Mouse (Mus musculus): ENCODE measurements around the gene Nrf1. TPM values are rescaled to one million over a fixed set of nuclear protein-coding genes. Genes with fewer than 3 reads are reported as not detected.

The Nrf1 gene
- total RNA-seq, 2 experiments from 2014 or later, result 25.7 to 33.2 TPM

DNA sequence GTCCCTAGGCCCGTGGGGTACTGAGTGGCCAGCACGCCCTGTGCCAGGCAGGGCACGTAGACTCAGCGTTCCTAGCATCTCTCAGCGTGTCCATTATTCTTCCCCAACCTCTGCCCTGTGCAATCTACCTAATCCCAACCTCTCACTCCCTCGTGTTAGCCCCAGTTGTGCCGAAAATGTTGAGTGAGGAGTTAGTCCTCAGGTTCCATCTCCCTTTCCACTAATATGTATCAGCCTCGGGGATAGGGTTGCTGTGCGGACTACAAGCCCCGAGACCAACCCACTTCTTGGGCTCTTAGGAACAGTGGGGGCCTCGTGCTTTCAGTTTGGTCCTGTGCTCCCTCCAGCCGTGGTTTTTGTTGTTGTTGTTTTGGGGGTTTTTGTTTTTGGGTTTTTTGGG is 128.7 kb downstream of the Nrf1 start:
- DNase-seq, result no peak

DNA sequence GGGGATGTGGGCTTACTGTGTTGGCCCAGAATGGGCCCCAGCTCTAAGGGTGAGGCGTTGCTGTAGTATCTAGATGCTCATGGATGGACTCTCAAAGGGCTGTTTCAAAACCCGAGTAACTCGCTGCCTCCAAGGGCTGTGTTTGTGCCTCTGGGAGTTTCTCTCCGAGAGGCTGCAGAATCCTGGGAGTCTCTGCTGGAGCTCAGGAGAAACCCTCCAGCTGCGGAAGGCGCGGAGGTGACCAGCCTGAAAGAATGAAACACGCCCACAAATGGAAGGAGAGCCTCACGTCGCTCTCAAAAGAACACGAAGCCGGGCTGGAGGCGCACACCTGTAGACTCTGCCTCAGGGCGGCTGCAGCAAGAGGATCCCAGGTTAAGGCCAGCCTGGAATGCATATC is 129.5 kb downstream of the Nrf1 start:
- DNase-seq, result no peak

DNA sequence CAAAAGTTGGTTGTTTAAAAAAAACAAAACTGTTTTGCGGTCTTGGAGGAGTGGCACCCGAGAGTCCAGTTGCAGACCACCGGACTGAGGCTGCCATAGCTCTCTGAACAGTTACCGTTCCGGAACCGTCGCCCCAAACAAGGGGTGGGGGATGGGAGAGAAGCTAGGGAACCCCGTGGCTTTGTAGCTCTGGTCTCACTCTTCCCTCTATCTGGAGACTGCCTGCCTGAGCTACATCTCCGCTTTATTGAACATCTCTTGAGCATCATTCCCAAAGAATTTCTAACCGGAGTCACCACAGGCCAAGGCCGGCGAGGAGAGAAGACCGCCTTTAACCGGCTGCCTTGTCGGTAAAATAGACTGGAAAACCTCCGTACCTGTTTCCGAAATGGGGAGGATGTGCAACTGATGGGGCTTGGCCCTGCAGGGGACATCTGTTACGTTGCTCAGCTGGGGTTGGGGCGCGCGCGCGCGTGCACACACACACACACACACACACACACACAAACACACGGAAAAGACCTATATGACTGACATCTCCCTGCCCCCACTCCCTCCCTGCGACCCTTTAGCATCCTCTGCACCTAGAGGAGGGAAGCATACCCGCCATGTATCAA is 130.3 kb downstream of the Nrf1 start:
- no peak for DNase-seq

GRCm38 (mm10) chr6:30179046-30179445 is 131.3 kb downstream of the Nrf1 start:
- no peak for DNase-seq

- DNase-seq, result no peak
Observed at GRCm38 (mm10) chr6:30180321-30180720, 132.5 kb downstream of the Nrf1 start.

DNA sequence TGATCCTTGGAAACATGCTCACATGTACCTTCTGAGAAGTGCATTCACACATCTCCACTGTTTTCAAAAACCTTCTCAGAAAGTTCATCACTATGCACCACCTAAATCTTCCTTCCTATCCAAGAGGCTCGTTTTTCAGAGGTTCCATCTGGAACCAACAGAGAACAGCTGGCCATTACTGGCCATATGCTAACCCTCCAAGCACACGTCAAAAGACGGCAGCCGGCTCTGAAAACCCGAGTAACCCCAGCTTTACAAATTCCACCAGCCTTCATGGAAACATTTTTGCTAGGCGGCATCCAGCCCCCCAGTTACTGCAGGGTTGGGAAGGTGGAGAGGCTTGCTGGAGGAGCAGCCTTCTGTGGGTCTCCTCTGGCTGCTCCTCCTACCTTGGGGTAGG is 134.2 kb downstream of the Nrf1 start:
- no peak for DNase-seq

DNA sequence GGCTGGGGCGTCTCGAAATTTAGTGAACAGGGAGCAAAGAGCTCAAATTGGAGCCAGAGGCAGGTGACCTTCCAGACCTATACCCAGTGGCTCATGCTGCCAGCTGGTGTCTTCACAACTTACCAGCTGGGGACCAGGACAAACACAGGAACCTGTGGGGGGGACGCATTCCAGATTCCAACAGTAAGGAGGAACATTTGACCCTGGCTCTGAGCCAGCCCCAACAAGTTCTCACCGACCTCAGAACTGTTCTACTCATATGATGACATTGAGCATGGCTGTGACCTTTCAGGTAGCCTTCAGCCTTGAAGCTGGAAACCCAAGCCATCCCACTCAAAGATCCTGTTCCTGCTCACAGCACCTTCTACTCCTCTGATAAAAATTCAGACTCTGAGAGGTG is 135.8 kb downstream of the Nrf1 start:
- DNase-seq, result no peak

GRCm38 (mm10) chr6:30195656-30196055 is 147.9 kb downstream of the Nrf1 start:
- no peak for DNase-seq

DNA sequence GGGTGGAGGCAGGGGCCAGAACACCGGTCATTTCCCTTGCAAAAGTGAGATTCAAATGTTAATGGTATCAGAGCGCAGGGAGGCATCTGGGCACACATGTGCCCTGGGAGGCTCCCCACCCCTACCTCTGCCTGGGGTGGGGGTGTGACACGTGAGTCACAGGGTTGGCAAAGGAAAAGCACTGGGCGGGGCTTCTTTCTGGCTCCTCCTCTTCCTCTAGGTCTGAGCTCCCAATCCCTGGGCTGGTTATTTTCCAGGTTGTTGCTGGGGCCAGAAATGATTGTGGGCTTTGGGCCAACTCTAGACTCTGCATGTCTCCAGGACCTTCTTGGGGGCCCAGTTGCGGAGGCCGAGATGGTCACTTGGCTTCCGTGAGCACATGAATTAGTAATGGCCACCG is 148.4 kb downstream of the Nrf1 start:
- DNase-seq, result peak; percentile 20

Small RNA genes within 50 kb of the gene (microRNA-seq; reads per million reads assigned to microRNA genes)
- gene Mir182, result 28.8 to 38.4 reads per million in 2 experiments
- 23.9 to 43.9 reads per million in 2 experiments for gene Mir183
- gene Mir96, result 0.69 to 0.82 reads per million in 2 experiments

Other genes with a start within 250 kb of the Nrf1 start
- 10 to 100 TPM; 88.5 to 98.9 TPM for gene Strip2, start 131.0 kb upstream of the Nrf1 start, total RNA-seq (2021)